Mouse (Mus musculus) ES-Bruce4 (cell line): ENCODE results near the gene Ifi44. TPM values are rescaled to one million over a fixed set of nuclear protein-coding genes. Genes with fewer than 3 reads are reported as not detected.

Experiments
- H3K27ac ChIP-seq: 2 replicates; pipeline ENCODE4 v1.5.1; 2012; ENCODE audit warnings: low read length, inconsistent platforms; ENCODE audit not compliant: insufficient read depth
- H3K27me3 ChIP-seq: 2 replicates; pipeline ENCODE4 v1.6.1; 2012; ENCODE audit warnings: mild to moderate bottlenecking, low read length, inconsistent platforms; ENCODE audit not compliant: control insufficient read depth, poor library complexity, insufficient read depth, severe bottlenecking
- H3K36me3 ChIP-seq: 2 replicates; pipeline ENCODE4 v1.6.1; 2012; ENCODE audit warnings: inconsistent platforms, mild to moderate bottlenecking, low read length, moderate library complexity; ENCODE audit not compliant: control insufficient read depth, poor library complexity, insufficient read depth, severe bottlenecking
- H3K4me1 ChIP-seq: one replicate; pipeline ENCODE4 v1.8.1; 2011; ENCODE audit warnings: low read length; ENCODE audit not compliant: control insufficient read depth, insufficient read depth
- H3K4me3 ChIP-seq: 2 replicates; pipeline ENCODE4 v1.5.1; 2011; ENCODE audit warnings: low read depth, mild to moderate bottlenecking, low read length
- H3K9ac ChIP-seq: 2 replicates; pipeline ENCODE4 v1.6.1; 2012; ENCODE audit warnings: low read depth, mild to moderate bottlenecking, inconsistent platforms; ENCODE audit not compliant: poor library complexity, severe bottlenecking
- H3K9me3 ChIP-seq: replicated peaks from 2 replicates; pipeline ENCODE4 v1.6.1; 2012; ENCODE audit warnings: mild to moderate bottlenecking, low read length, inconsistent platforms; ENCODE audit not compliant: control insufficient read depth, poor library complexity, insufficient read depth, severe bottlenecking
- CTCF ChIP-seq: IDR thresholded peaks from one replicate; pipeline ENCODE4 v1.8.1; 2011; ENCODE audit warnings: low read depth, low read length
- EP300 ChIP-seq: IDR thresholded peaks from 2 replicates; pipeline ENCODE4 v1.6.1; 2011; ENCODE audit warnings: low read depth, low read length; ENCODE audit not compliant: insufficient read depth
- POLR2A ChIP-seq: IDR thresholded peaks from one replicate; pipeline ENCODE4 v1.8.1; 2011; ENCODE audit warnings: low read length; ENCODE audit not compliant: insufficient read depth
- polyA plus RNA-seq: library from polyadenylated mRNA; stranded (reverse); fragments of >200 nt; gene quantifications from 2 replicates; pipeline ENCODE4 v1.2.4, GENCODE M21; 2011; ENCODE audit warnings: low read depth; ENCODE audit not compliant: missing spikeins, insufficient read depth, insufficient read length

Ifi44 gene
- polyA plus RNA-seq, 1 experiment, result not detected

GRCm38 (mm10) chr3:151742223-151742622 is 7.5 kb downstream of the Ifi44 start:
- H3K36me3 ChIP-seq, result no peaks in the 10 kb centered on the region
- no peak overlapping the region for H3K9ac ChIP-seq
- no peaks in the 10 kb centered on the region for H3K27me3 ChIP-seq
- no peaks in the 10 kb centered on the region for H3K4me1 ChIP-seq
- no peak overlapping the region for H3K27ac ChIP-seq
- TF ChIP-seq CTCF, result no peak
- no peak overlapping the region for H3K4me3 ChIP-seq
- H3K9me3 ChIP-seq, result no peaks in the 10 kb centered on the region

- Histone ChIP-seq H3K4me3 (no peak overlapping the region), H3K27me3 (no peaks in the 10 kb centered on the region), H3K27ac (no peak overlapping the region), H3K9me3 (no peaks in the 10 kb centered on the region), H3K4me1 (no peaks in the 10 kb centered on the region), H3K9ac (no peak overlapping the region), H3K36me3 (no peaks in the 10 kb centered on the region)
- TF ChIP-seq EP300 (no peak), CTCF (no peak), POLR2A (no peak)
These were observed 33.5 kb downstream of the Ifi44 start for GRCm38 (mm10) chr3:151716246-151716645.

GRCm38 (mm10) chr3:151707335-151707734 is 42.4 kb downstream of the Ifi44 start:
- no peaks in the 10 kb centered on the region for H3K27me3 ChIP-seq
- H3K4me3 ChIP-seq, result no peak overlapping the region
- no peak for TF ChIP-seq EP300
- no peaks in the 10 kb centered on the region for H3K9me3 ChIP-seq
- H3K36me3 ChIP-seq, result no peaks in the 10 kb centered on the region
- H3K27ac ChIP-seq, result no peak overlapping the region
- no peak overlapping the region for H3K9ac ChIP-seq
- H3K4me1 ChIP-seq, result no peaks in the 10 kb centered on the region

Other genes with a start within 250 kb of the Ifi44 start
- gene Ifi44l, start 12.9 kb upstream of the Ifi44 start, polyA plus RNA-seq, result not detected in 2 replicates
- gene Ptgfr, start 87.7 kb upstream of the Ifi44 start, polyA plus RNA-seq, result not detected in 2 replicates